Mouse (Mus musculus) bone marrow, adult 2 months (tissue): ENCODE measurements around the gene Aldoart2.

Source experiments
- CTCF ChIP-seq: fragments of 200-500 bp; IDR thresholded peaks from 2 replicates; pipeline ENCODE4 v1.5.1; 2011; ENCODE audit warnings: low read length, control low read depth; ENCODE audit not compliant: control insufficient read depth, insufficient read depth
- POLR2A ChIP-seq: fragments of 200-500 bp; IDR thresholded peaks from 2 replicates; pipeline ENCODE4 v1.6.1; 2011; ENCODE audit warnings: low read depth, mild to moderate bottlenecking, control low read depth, low read length, borderline replicate concordance; ENCODE audit not compliant: control insufficient read depth

- no peak for TF ChIP-seq CTCF
- no peak for TF ChIP-seq POLR2A
Observed at GRCm38 (mm10) chr12:55569676-55570075, 4.6 kb downstream of the Aldoart2 start.
